Mouse (Mus musculus): ENCODE results near the gene Epha6.

DNA sequence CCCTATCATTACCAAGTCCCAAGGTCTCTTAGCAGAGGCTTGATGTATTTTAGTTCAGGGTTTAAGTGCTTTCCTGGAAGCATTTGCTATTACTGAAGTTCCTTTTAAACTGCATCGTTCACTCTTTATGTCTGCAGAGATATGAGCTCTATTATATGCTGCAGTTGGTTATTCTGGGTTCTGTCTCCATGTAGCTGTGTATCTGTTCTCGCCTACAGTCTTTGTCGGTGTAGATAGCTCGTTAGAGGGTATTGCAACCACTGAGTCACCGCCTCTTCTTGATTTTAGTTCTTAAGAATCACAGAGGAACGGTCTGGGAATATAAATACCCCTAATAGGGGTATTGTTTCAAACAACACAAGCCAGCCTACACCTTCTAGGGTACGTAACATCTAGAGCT lies 835.4 kb downstream of the Epha6 start:
- TF ChIP-seq EP300 (IDR thresholded peaks at IDR 0.05; ENCODE audit: low read depth) (no peak), CTCF (IDR thresholded peaks at IDR 0.05; ENCODE audit: low read depth) (no peak)
